Comparison of ENCODE assay signal across 8 mouse cellular contexts in the genomic region with DNA sequence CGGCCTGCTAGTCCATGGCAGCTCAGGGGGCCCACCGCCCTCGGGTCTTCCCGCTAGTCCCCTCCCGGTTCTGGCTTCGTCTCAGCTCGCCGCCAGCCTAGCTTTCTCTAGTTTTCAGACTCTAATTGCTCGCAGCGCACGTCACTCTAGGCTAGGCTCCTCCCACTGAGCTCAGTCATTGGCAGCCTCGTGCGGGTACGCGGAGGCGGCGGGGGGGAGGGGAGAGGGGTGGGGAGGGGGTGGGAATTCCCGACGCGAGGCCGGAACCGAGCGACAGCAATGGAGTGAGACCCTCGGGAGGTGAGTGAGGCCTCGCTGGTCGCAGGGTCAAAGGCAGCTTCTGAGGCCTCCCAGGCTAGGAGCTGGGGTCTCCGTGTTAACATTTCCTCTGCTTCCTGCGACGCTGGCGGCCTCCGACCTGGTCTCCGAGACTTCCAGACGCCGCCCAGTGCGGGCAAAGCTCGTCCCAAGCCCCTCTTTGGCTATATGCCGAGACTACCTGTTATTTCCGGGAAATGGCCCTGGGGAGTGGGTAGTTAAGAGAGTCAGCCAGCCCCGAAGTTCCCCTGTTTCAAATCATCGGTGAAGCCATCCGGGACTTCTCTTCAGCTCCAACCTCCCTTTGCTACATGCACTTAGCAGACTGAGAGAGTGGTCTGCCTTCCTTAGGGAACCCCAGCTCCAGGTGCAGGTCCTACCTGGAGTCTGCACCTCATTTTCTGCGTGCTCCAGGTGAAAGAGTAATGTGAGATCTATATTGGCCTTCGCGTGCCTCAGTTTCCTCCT. TPM values are rescaled to one million over a fixed set of nuclear protein-coding genes. Genes with fewer than 3 reads are reported as not detected.
DNase-seq lines count a peak whose midpoint lies in the region; ATAC-seq lines count a peak whose summit lies in the region.

A gene (plus strand): TSS at position 213 of the 786 bp plus-strand sequence.

- peak; percentile 98 for DNase-seq in adipocyte (ENCODE audit: low spot score)
- peak; percentile 100 for DNase-seq in embryo, embryonic 10 days (ENCODE audit: low spot score)
- DNase-seq in gastrocnemius, postnatal 14 days = peak; percentile 93
- peak; percentile 95 to 96 for DNase-seq in left cerebral cortex, postnatal 10 days (ENCODE audit: extremely low spot score in 1 of 2, low spot score in 2 of 2)
- peak; percentile 93 to 94 for DNase-seq in right cerebral cortex, postnatal 36 days (ENCODE audit: low spot score in 2 of 2)
- peak; percentile 97 for DNase-seq in yolk sac, embryonic 10.5 days (ENCODE audit: low spot score)

- ATAC-seq in inflammation-experienced regulatory T-cells, adult 6 months = peak; percentile 97
- ATAC-seq in megakaryocyte-erythroid progenitor cell, adult 5-6 weeks (replicated peaks; ENCODE audit: low FRiP score, low TSS enrichment, poor library complexity, severe bottlenecking) = peak; percentile 94

- intact Hi-C loops in gastrocnemius, postnatal 14 days (cut with DNase I; ENCODE audit: low total_unique reads) = no loop called here
- intact Hi-C loops in left cerebral cortex, postnatal 10 days (cut with DNase I) = no loop called here

RNA-seq across cellular contexts. Expression of the gene that starts here (rescaled TPM):
- total RNA-seq in gastrocnemius, postnatal 14 days (2021) = 10 to 100 TPM; 57.8 to 62.7 TPM
- 10 to 100 TPM; 35.0 to 72.7 (median 59.5) TPM for polyA plus RNA-seq in inflammation-experienced regulatory T-cells, adult 6 months (2017; shearing (Covaris generic))
- 10 to 100 TPM; 47.7 to 49.0 TPM for total RNA-seq in left cerebral cortex, postnatal 10 days (2021)
- 21.9 and 23.2 TPM in 2 replicates for total RNA-seq in megakaryocyte-erythroid progenitor cell, adult 5-6 weeks (2014; fragmentation: Nextera tagmentation)
- 27.2 and 36.8 TPM in 2 replicates for total RNA-seq in megakaryocyte-erythroid progenitor cell, adult 5-6 weeks (2017)

Comparison
In these comparisons a context has a peak if more than half of its experiments do, and no peak if none do; other contexts are left out.
1. Peak in every context shown above with its lines: DNase-seq and ATAC-seq.